In the genomic region with DNA sequence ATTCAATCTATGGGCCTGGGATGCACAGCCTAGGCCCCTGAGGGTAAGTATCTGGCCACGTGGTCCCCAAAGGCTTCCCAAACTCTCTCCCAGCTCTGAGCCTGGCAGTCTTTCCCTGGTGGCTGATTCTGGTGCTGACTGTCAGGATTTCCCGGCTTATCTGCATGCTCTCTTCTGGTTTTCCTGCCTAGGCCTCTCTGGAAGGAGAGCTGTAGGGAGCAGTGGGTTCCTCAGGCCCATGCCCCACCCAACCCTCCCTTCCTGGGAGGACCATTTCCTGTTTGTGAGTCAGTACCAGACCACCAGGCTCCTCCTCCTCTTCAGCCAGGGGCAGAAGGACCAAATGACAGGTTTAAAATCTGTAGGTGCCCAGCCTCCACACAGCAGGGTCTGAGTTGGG, we compare ENCODE assay signal across 12 mouse cellular contexts. TPM values are rescaled to one million over a fixed set of nuclear protein-coding genes. Genes with fewer than 3 reads are reported as not detected.
DNase-seq lines count a peak whose midpoint lies in the region; ATAC-seq and TF ChIP-seq lines count a peak whose summit lies in the region.
"Had no signal": no experiment of that assay in that cellular context is flagged by ENCODE, and none has a peak within 500 bp of the region (broad histone marks: within the 10 kb centered on the region; RNA-seq: fewer than 3 reads in every experiment).

No protein-coding gene starts in this region.

- DNase-seq in kidney, adult 2 months = peak; percentile 59
- no peak for DNase-seq in kidney, postnatal 10 days
- peak; percentile 33 for DNase-seq in liver, postnatal 0 days
- DNase-seq in natural killer cell, adult 2 months (ENCODE audit: low spot score in 2 of 2) = no peak
- DNase-seq in thymus, postnatal 4 days = no peak
- no peak for DNase-seq in frontal cortex, postnatal 14 days (ENCODE audit: low spot score in 2 of 2)
- DNase-seq: embryo, embryonic 11 days; thymus, adult 18-20 months had no signal

- TF ChIP-seq POLR2A in kidney, adult 2 months (IDR thresholded peaks at IDR 0.05; ENCODE audit: low read depth, low read length) = no peak
- no peak for TF ChIP-seq POLR2A in ES-Bruce4 (IDR thresholded peaks at IDR 0.05; ENCODE audit: insufficient read depth, low read length)

- 43% methylated on average over 2 of the region's 2 CpGs for WGBS in kidney, adult 2 months
- whole genome bisulfite sequencing in heart, embryonic 14.5 days = 11% methylated on average over 2 of the region's 2 CpGs
- 20% methylated on average over 2 of the region's 2 CpGs for WGBS in liver, postnatal 0 days (ENCODE audit: insufficient replicate concordance)

- peak overlapping the region; percentile 40 for H3K27ac ChIP-seq in kidney, adult 2 months (ENCODE audit: insufficient read depth, low read depth, low read length)
- peak overlapping the region; percentile 75 for H3K27ac ChIP-seq in ES-Bruce4 (ENCODE audit: insufficient read depth, low read length)
- peak overlapping the region; percentile 54 to 70 for H3K27ac ChIP-seq in heart, embryonic 14.5 days (replicated peaks in 1 of 2; ENCODE audit: control insufficient read depth in 1 of 2, insufficient read depth in 1 of 2, low read depth in 2 of 2, low read length in 2 of 2)
- H3K27ac ChIP-seq in liver, postnatal 0 days (ENCODE audit: low read depth) = peak overlapping the region; percentile 48; the same call in 1 of the 2 replicates
- H3K27ac ChIP-seq: hindbrain, embryonic 15.5 days had no signal

- TF ChIP-seq EP300 in ES-Bruce4 (IDR thresholded peaks at IDR 0.05; ENCODE audit: insufficient read depth, low read depth, low read length) = no peak
- no peak for TF ChIP-seq EP300 in liver, postnatal 0 days (IDR thresholded peaks at IDR 0.05; ENCODE audit: low read depth)

- no peak for TF ChIP-seq CTCF in kidney, adult 2 months (conservative IDR thresholded peaks at IDR 0.05; ENCODE audit: insufficient read depth, insufficient read length, low read depth, low read length)
- no peak for TF ChIP-seq CTCF in ES-Bruce4 (IDR thresholded peaks at IDR 0.05; ENCODE audit: low read depth, low read length)
- no peak for TF ChIP-seq CTCF in liver, postnatal 0 days (IDR thresholded peaks at IDR 0.05; ENCODE audit: low read depth)

- no peaks in the 10 kb centered on the region for H3K27me3 ChIP-seq in kidney, adult 2 months (replicated peaks; ENCODE audit: control insufficient read depth, insufficient read depth, low read length)
- H3K27me3 ChIP-seq in ES-Bruce4 (ENCODE audit: control insufficient read depth, insufficient read depth, low read length, poor library complexity, severe bottlenecking) = no peaks in the 10 kb centered on the region
- no peaks in the 10 kb centered on the region for H3K27me3 ChIP-seq in heart, embryonic 14.5 days (ENCODE audit: control insufficient read depth, insufficient read depth, low read length)
- no peaks in the 10 kb centered on the region for H3K27me3 ChIP-seq in liver, postnatal 0 days (ENCODE audit: insufficient read depth, low read length)
- H3K27me3 ChIP-seq: hindbrain, embryonic 15.5 days had no signal

- no peak overlapping the region for H3K4me3 ChIP-seq in kidney, adult 2 months (ENCODE audit: insufficient read depth, low read depth, low read length)
- H3K4me3 ChIP-seq in ES-Bruce4 (ENCODE audit: low read depth, low read length) = no peak overlapping the region
- no peak overlapping the region for H3K4me3 ChIP-seq in heart, embryonic 14.5 days (ENCODE audit: control insufficient read depth in 1 of 2, insufficient read depth in 1 of 2, low read depth in 1 of 2, low read length in 2 of 2)
- no peak overlapping the region for H3K4me3 ChIP-seq in liver, postnatal 0 days (ENCODE audit: low read depth, low read length)
- H3K4me3 ChIP-seq: hindbrain, embryonic 15.5 days had no signal

- H3K9ac ChIP-seq in ES-Bruce4 (ENCODE audit: low read depth, poor library complexity, severe bottlenecking) = no peak overlapping the region
- peak overlapping the region; percentile 21; the same call in 1 of the 2 replicates for H3K9ac ChIP-seq in heart, embryonic 14.5 days (ENCODE audit: low read length)
- H3K9ac ChIP-seq in liver, postnatal 0 days (replicated peaks) = no peak overlapping the region
- H3K9ac ChIP-seq: hindbrain, embryonic 15.5 days had no signal

- no peak overlapping the region for H3K4me2 ChIP-seq in heart, embryonic 14.5 days (ENCODE audit: low read length)
- no peak overlapping the region for H3K4me2 ChIP-seq in liver, postnatal 0 days (ENCODE audit: low read depth, low read length)
- H3K4me2 ChIP-seq: hindbrain, embryonic 15.5 days had no signal

- no peaks in the 10 kb centered on the region for H3K9me3 ChIP-seq in ES-Bruce4 (replicated peaks; ENCODE audit: control insufficient read depth, insufficient read depth, low read length, poor library complexity, severe bottlenecking)
- H3K9me3 ChIP-seq in heart, embryonic 14.5 days (ENCODE audit: control insufficient read depth, low read length) = no peaks in the 10 kb centered on the region
- H3K9me3 ChIP-seq in liver, postnatal 0 days (ENCODE audit: low read length) = no peaks in the 10 kb centered on the region
- H3K9me3 ChIP-seq: G1E; hindbrain, embryonic 15.5 days had no signal

- H3K4me1 ChIP-seq in kidney, adult 2 months (ENCODE audit: control insufficient read depth, insufficient read depth, low read length) = peaks cover 17% of the 10 kb centered on the region; the same call in 1 of the 2 replicates
- H3K4me1 ChIP-seq in ES-Bruce4 (ENCODE audit: control insufficient read depth, insufficient read depth, low read length) = peaks cover 7% of the 10 kb centered on the region
- H3K4me1 ChIP-seq in heart, embryonic 14.5 days (ENCODE audit: control insufficient read depth in 2 of 2, insufficient read depth in 2 of 2, low read length in 2 of 2) = peaks cover 34 to 44% of the 10 kb centered on the region in 2 experiments
- H3K4me1 ChIP-seq in liver, postnatal 0 days (ENCODE audit: insufficient read depth) = peaks cover 4% of the 10 kb centered on the region
- H3K4me1 ChIP-seq: hindbrain, embryonic 15.5 days had no signal

- ATAC-seq in heart, embryonic 14.5 days (ENCODE audit: insufficient number of reproducible peaks, insufficient read depth, low FRiP score, low read depth) = no peak
- peak; percentile 55 for ATAC-seq in liver, postnatal 0 days

- peaks cover 3% of the 10 kb centered on the region; the same call in 1 of the 2 replicates for H3K36me3 ChIP-seq in kidney, adult 2 months (ENCODE audit: control insufficient read depth, insufficient read depth, low read length)
- H3K36me3 ChIP-seq in ES-Bruce4 (ENCODE audit: control insufficient read depth, insufficient read depth, low read length, poor library complexity, severe bottlenecking) = no peaks in the 10 kb centered on the region
- peaks cover 9% of the 10 kb centered on the region; the same call in 1 of the 2 replicates for H3K36me3 ChIP-seq in heart, embryonic 14.5 days (ENCODE audit: control insufficient read depth, insufficient read depth, low read length)
- peaks cover 7% of the 10 kb centered on the region; the same call in 1 of the 2 replicates for H3K36me3 ChIP-seq in liver, postnatal 0 days (replicated peaks; ENCODE audit: insufficient read depth, low read length)
- H3K36me3 ChIP-seq: G1E; hindbrain, embryonic 15.5 days had no signal

RNA-seq across cellular contexts. Expression of gene Sh3tc1, which starts 17.1 kb away (rescaled TPM):
- polyA plus RNA-seq in kidney, adult 2 months (2012; rRNA removed) = 35.1 and 40.1 TPM in 2 replicates
- 3.6 and 5.1 TPM in 2 replicates for polyA plus RNA-seq in ES-Bruce4 (2011; ENCODE audit: insufficient read depth, insufficient read length, low read depth, missing spikeins)
- polyA plus RNA-seq in heart, embryonic 14.5 days (2014; fragmentation: Nextera tagmentation; extraction: Ambion mirVana) = 6.3 and 7.8 TPM in 2 replicates
- 3.4 and 3.5 TPM in 2 replicates for polyA plus RNA-seq in liver, postnatal 0 days (2015; fragmentation: Nextera tagmentation; extraction: Ambion mirVana)

RNA-seq across cellular contexts. Expression of gene Ablim2, which starts 35.0 kb away (rescaled TPM):
- 5.8 and 7.5 TPM in 2 replicates for polyA plus RNA-seq in kidney, adult 2 months (2012; rRNA removed)
- 3.8 and 6.1 TPM in 2 replicates for polyA plus RNA-seq in ES-Bruce4 (2011; ENCODE audit: insufficient read depth, insufficient read length, low read depth, missing spikeins)
- 3.7 and 4.0 TPM in 2 replicates for polyA plus RNA-seq in heart, embryonic 14.5 days (2014; fragmentation: Nextera tagmentation; extraction: Ambion mirVana)
- 0.33 and 0.45 TPM in 2 replicates for polyA plus RNA-seq in liver, postnatal 0 days (2015; fragmentation: Nextera tagmentation; extraction: Ambion mirVana)
- polyA plus RNA-seq: G1E had no signal

RNA-seq across cellular contexts. Expression of gene Htra3, which starts 43.1 kb away (rescaled TPM):
- polyA plus RNA-seq in kidney, adult 2 months (2012; rRNA removed) = 9.8 and 12.4 TPM in 2 replicates
- polyA plus RNA-seq in ES-Bruce4 (2011; ENCODE audit: insufficient read depth, insufficient read length, low read depth, missing spikeins) = 1.9 and 2.0 TPM in 2 replicates
- 7.6 and 7.8 TPM in 2 replicates for polyA plus RNA-seq in heart, embryonic 14.5 days (2014; fragmentation: Nextera tagmentation; extraction: Ambion mirVana)
- polyA plus RNA-seq in liver, postnatal 0 days (2015; fragmentation: Nextera tagmentation; extraction: Ambion mirVana) = 2.3 and 2.6 TPM in 2 replicates
- polyA plus RNA-seq: G1E had no signal

Comparison
In these comparisons a context has a peak if more than half of its experiments do, and no peak if none do; other contexts are left out.
1. DNase-seq: peak in kidney, adult 2 months (single experiment) and liver, postnatal 0 days (single experiment); none in kidney, postnatal 10 days (single experiment), natural killer cell, adult 2 months (0 of 2), thymus, postnatal 4 days (single experiment) and frontal cortex, postnatal 14 days (0 of 2).
2. Peak in every context shown above with its lines, with median percentiles within 50 percentile points of each other: H3K27ac ChIP-seq.